Mouse (Mus musculus): Measurements from ENCODE around the gene Abcb6.

DNA sequence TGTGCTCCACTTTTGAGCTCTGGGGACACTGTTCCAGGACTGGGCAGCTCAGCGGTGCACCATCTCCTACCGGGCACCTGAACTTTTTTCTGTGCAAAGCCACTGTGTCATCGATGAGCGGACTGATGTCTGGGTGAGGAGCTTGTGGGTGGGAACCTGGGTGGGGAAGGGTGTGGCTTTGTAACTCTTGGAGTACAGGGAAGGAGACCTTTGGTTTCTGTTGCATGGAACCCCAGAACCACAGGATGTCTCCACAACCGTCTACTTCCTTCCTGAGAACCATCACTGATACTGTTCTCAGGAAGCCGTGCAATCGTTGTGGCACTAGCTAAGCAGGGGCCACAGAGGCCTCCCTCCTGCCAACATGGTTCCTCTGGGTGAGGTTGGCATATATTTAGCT lies 32.9 kb upstream of the Abcb6 start:
- TF ChIP-seq EP300 (IDR thresholded peaks at IDR 0.05; ENCODE audit: insufficient read depth, low read depth, low read length) (no peak), POLR2A (IDR thresholded peaks at IDR 0.05; ENCODE audit: insufficient read depth, low read length) (no peak), CTCF (IDR thresholded peaks at IDR 0.05; ENCODE audit: low read depth, low read length) (no peak)
